Mouse (Mus musculus): ENCODE data around the gene Lrrc55.
A peak's percentile ranks its signal among the peaks of the same experiment; 100 is the strongest.

Lrrc55 gene

GRCm38 (mm10) chr2:85135099-85135498, 61.9 kb downstream of the Lrrc55 start:
- no peak for DNase-seq (ENCODE audit: low read depth, low spot score)

DNA sequence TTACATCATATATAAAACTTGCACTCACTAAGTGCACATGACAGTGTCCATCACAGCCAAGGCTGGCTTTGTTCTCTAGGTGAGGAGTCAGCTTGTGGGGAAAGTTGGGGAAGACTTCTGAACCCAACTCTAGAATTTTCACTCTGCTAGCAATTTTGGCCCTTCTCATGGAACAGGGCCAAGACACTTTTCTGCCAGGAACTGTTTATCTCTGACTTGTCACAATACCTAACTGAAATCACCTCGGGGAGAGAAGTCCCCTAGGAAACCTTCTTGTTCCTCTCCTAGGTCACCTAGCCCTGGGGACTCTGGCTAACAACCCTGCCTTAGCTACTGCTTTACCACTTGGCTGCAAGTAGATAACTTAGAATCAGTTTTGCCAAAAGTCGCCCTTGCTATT, 64.8 kb downstream of the Lrrc55 start:
- no peak for DNase-seq (ENCODE audit: low read depth, low spot score)

GRCm38 (mm10) chr2:85131724-85132123, 65.3 kb downstream of the Lrrc55 start:
- DNase-seq (ENCODE audit: low read depth, low spot score) = peak; percentile 27

DNA sequence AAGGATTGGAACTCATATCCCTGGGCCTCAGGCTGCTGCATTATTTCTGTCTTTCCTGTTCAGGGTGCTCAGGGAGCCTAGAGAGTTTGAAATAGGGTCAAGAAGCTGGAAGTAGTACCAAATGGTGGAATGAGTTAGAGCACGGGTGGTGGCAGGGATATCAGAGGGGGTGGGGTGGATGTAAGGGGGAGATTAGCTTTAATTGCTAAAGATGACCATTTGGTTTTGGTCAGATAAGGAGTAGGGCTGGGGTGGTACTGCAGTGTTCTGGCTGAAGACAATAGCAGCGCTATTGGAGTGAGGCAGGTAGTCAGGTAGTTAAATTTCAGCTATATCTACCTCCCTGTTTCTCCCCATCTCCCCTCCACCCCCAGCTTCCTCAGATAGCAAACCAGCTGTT, 65.8 kb downstream of the Lrrc55 start:
- DNase-seq (ENCODE audit: low read depth, low spot score) = no peak

DNA sequence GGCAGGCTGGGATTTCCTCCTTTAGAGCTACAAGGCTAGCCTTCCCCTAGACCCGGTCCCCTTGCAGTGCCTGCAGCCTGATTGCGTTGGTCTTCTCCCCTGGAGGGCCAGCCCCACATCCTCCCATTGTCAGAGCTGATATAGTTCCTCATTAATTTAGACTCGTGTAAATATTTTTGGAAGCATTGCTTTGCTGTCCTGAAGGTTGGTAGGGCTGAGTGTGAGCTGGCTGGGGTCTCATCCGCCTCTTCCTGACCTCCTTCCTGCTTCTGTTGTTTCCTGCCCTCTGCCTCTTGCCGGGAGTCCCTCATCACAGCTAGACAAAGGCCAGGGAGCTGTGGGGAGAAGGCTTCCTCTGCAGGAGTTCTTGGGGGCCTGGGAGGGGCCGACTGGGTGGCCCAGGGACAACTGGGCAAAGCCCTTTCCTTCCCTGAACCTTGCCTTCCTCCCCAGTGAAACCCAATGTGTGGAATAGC, 67.5 kb downstream of the Lrrc55 start:
- DNase-seq (ENCODE audit: low read depth, low spot score) = no peak

DNA sequence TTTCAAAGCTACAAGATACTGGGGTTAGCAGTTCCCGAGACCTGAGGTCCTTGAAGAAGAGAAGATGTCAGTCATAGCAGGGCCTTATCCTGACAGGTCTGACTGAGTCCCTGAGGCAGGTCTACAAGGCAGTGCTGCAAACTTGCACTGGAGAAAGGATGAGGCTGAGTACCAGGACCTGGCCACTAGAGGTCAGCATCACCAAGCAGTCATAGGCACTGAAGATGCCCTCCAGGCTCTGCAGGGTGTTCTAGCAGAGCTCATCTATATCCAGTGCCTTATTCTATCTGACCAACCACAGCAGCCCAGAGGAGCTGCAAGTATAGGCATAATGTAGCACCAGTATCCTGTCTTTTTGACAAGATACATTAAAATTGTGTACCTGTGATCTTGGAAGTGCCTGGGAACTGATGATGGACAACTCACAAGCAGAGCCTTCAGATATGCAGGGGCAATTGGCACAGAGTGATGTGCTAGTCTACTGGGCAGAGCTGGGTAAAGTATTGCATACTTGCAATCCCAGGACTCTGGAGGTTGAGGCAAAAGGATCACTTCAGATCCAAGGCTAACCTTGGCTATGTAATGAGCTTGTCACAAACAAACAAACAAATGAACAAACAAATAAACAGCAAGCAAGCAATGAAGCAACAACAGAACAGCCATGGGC, 73.0 kb downstream of the Lrrc55 start:
- peak; percentile 75 for DNase-seq (ENCODE audit: low read depth, low spot score)

DNA sequence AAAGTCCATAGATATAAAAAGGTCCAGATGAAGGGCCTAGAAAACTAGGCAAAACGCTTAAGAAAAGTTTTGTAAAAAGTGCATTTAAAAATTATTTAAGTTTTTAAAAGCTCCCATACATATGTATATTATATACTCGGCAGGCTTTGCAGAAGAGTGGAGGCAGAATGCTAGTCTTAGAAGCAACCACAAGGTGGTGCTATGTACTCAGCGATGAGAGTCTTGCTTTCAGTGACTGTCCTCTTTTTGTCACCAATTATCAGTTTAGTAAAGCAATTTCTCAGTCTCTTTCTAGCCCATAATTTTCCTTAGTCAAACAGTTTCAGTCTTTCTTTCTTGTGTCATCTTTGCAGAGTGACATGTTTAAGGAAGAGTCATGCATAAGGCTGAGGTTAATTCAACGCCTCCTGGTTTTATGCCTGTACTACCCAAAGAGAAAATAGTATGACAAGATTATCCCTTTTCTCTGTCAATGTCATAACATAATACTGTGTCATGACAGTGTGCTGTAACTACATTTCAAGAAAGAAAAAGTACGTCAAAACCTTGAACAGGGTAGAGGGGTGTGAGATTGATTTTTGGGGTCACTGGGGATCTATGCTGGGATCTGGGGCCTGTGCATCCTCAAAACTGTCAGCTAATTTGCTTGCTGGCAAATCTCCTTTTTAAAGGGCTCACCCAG, 73.7 kb downstream of the Lrrc55 start:
- peak; percentile 71 for DNase-seq (ENCODE audit: low read depth, low spot score)
